Mouse (Mus musculus): ENCODE measurements around the gene Pramel1.
"Not testable (repeated sequence)": the region's sequence is repeated elsewhere in the genome, so short reads cannot be mapped to it uniquely, and the experiment has no call there.

The Pramel1 gene

DNA sequence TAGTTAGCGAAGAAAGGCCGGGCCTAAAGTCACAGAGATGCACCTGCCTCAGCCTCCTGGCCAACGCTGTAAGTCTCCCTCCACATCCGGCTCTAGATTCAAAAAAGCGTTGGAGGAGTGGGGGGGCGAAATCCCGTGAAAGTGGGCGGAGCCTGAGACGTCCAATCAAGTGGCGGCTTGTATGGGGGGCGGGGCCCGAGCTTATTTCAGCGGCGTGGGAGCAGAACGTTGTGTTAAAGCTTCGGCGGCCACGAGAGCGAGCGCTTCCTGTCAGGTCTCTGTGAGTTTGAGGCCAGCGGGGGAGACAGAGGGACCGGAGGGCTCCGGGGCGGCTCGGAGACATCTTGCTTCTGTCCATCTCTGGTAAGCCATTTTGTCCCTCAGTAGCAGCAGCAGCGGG, at the start of gene Pramel1:
TSS of gene Pramel1 (plus strand) at position 248 of the 400 bp plus-strand sequence.
- no peak for DNase-seq (ENCODE audit: low spot score)

DNA sequence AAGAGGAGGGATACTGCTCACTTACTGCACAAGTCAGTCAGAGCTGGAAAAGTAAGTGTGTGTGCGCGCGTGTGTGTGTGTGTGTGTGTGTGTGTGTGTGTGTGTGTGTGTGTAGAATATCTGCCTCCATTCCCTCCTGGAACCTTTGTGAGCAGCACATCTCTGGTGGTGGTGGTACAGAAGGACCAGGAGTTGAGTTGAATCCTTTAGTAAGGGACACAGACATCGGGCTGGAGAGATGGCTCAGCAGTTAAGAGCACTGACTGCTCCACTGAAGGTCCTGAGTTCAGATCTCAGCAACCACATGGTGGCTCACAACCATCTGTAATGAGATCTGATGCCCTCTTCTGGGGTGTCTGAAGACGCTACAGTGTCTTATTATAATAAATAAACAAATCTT, 48.7 kb upstream of the Pramel1 start:
- not testable (repeated sequence) for DNase-seq (ENCODE audit: low spot score)

DNA sequence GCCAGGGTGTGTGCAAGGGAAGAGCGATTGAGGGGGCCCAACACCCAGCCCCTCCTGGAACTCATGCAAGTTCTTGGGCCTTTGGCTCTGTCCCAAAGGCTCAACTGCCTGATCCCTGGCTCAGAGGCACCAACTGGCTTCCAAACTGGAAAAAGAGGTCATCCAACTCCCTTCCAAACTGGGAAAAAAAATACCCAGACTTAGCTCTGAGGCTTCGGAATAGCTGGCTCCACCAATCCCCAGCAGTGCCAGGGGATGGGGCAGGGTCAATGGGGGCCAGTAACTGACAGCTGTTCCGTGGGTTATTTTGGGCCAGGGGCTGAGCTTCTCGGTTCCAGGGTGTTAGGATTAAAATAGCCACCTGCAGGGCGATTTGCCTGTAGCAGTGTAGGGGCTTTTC, 45.5 kb upstream of the Pramel1 start:
- no peak for DNase-seq (ENCODE audit: low spot score)

DNA sequence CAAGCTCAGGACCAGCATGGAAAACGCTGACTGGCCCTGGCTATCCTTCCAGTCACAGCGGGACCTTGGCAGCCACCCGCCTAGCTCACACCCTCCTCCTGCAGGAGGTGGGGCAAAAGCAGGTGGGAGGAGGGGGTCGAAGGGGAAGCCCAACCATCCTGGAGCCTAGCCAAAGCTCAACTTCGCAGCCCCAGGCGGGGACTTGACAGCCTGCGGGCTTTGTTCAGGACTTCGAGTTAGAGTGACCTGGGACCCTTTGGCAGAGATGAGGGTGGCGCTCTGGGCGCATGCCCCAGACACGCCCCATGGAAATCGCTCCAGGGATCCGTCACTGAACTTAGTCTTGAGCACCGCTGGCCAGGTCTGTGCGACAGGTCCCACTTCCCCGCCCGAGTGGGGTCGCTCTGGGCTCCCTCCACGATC, 44.7 kb upstream of the Pramel1 start, which contains the start of gene Lrrc38:
TSS of gene Lrrc38 (plus strand) at position 274 of the 423 bp plus-strand sequence.
- peak; percentile 24 for DNase-seq (ENCODE audit: low spot score)

DNA sequence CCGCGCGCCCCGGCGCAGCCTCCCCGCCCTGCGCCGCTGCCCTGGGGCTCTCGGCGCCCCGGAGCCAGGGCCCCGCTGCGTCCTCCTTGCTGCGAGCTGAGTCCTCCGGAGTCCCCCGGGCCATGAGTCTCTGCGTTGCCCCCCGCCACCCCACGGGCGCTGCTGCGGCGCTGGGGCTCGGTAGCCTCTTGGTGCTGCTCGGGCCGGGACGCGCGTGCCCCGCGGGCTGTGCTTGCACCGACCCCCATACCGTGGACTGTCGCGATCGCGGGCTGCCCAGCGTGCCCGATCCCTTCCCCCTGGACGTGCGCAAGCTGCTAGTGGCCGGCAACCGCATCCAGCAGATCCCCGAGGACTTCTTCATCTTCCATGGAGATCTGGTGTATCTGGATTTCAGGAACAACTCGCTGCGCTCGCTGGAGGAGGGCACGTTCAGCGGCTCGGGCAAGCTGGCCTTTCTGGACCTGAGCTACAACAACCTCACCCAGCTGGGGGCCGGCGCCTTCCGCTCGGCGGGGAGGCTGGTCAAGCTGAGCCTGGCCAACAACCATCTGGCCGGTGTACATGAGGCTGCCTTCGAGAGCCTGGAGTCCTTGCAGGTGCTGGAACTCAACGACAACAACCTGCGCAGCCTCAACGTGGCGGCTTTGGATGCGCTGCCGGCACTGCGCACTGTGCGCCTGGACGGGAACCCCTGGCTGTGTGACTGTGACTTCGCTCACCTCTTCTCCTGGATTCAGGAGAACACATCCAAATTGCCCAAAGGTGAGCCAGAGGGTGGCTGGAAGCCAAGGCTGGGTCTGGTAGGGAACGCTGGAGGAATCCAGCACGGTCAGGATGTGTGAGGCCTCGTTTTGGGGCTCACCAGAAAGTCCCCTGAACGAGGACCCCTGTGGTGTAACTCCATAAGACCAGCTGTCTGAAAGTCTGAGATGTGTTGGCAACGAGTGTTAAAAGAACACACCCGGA, 43.9 kb upstream of the Pramel1 start:
- no peak for DNase-seq (ENCODE audit: low spot score)

DNA sequence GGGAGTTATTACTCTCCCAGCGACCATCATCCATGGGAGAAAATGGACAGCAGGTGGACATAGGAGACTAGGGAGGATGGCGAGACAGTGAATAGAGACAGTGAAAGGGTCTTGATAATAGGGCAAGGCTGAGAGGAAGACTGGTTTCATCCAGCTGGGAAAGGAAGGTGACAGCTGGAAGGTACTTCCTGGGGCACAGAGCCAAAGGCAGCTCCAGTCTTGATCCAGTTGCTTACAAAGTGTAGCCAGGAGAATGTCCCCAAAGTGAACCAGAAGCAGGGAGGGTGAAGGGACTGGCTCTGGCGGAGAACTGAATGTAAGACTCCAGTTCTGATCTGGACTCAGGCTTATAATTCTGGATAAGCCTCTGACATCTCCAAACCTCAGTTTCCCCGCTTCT, 41.9 kb upstream of the Pramel1 start:
- DNase-seq (ENCODE audit: low spot score), result no peak

DNA sequence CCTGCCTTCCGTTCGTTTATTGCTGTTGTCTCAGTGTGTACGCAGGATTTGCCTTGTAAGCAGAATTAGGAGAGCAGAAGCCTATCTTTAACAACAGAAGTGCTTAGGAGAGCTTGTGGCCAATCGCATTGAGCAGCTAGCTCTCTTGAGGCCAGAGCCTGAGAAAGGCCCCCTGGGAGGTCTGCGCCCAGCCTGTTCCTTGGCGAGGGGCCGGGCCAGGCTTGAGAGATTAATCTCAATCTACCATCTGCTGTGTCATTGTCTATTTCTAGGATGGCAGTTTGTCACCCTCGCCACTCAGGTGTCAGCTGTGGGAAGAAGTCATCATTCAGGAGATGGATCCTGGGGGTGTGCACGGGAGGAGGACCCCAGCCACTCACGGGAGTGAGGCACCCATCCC, 32.7 kb upstream of the Pramel1 start:
- DNase-seq (ENCODE audit: low spot score), result no peak

DNA sequence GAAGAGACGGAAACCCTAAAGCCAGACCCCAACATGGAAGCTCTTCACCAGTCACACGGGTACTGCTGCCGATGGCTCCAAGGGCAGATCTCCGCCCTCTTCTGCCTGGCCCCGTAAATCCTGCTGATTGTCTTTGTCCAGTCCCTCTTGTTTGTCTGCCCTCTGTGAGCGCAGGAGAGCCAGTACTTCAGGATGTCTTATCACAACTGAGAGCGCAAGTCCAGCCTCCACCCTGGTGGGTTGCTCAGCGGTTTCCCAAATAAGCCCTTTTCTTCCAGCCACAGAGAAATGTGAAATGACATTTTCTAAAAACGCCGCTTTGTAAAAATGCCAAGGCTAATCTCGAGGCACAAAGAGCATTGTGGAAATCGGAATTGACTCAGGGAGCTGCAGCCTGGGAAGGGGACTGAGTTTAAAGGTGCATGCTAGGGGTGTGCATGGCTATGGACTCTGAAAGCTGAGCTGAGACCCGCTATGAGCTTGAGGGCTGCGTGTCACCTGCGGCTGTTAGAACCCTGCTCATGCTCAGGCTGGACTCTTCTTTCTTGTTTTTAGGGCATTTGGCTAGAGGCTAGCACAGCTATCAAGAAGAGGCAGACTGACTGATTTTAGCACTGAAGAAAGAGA, 27.7 kb upstream of the Pramel1 start:
- no peak for DNase-seq (ENCODE audit: low spot score)

DNA sequence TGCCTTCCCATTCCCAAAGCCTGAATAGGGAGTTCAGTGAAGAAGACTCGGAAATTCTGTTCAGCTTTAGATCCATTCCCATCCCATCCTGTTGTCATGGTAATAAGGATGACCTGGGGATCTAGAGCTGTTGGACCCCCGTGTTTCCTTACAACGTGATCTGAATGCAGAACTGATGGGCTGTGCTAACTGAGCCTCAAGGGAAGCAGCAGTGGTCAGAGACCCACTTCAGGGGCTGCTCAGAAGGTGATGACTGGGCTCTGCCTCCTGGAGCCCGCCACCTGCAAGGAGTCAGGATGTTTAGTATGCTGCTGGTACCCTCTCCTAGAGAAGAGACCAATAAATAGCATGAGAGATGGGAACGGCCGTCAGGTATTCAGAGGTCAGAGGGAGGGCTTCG, 14.7 kb upstream of the Pramel1 start:
- no peak for DNase-seq (ENCODE audit: low spot score)

DNA sequence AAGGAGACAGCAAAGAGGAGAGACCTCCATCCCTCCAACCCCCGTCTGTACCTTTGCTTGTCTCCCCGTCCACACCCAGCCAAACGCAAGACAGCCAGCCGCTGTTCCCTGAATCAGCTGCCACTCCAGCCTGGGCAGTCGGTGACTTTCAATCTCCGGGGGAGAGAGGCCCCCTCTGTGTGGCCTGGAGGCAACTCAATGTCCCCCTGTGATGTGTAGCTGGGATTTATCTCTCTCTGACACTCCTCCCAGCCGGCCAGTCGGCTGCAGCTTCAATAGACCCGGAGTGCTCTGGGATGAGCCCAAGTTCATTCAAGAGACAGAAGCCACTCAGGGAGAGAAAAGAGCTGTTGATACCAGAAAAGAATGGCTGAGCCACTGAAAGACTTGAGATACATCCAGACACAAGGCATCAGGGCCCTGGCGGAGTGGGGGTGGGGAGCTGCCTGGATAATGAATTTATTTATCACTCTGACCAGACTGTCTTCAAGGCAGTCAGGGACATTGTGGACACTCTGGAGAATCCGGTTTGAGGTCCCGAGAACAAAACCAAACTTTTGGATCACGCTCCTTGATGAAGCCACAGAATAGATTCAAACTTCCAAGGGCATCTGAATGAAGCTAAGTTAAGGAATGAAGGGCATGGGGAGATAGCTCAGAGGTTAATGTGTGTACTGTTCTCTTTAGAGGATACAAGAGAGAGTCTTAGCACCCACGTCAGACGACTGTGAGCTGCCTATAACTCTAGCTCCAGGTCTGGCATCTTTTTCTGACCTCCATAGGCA, 14.1 kb upstream of the Pramel1 start:
- DNase-seq (ENCODE audit: low spot score), result no peak

DNA sequence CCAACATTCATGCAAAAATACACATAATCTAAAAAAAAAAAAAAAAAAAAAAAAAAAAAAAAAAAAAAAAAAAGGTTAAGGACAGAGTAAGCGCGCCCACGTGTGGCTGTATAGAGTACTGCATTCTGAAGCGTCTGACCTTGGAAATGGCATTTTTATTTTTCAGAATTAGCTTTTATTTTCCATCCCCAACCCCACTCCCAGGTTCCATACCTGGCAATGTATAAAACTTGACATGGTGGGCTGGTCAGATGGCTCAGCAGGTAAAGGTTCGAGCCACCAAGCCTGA, 13.6 kb upstream of the Pramel1 start:
- DNase-seq (ENCODE audit: low spot score), result no peak

DNA sequence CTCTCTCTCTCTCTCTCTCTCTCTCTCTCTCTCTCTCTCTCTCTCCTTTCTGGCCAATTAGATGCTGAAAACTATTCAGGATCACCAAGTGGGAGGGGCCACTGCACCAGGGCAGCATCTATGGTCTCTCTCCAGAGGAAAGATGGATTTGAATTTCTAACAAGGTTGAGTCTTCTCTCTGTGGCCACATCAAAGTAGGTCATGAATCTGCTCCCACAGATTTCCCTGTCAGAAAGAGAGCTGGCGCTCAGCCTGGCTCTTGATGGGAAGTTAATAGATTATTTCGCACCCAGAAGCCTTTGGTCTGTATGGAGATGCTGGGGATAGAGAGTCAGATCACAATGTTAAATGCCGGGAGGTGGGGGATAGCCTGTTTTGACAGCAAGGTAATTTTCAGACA, 12.1 kb upstream of the Pramel1 start:
- no peak for DNase-seq (ENCODE audit: low spot score)

DNA sequence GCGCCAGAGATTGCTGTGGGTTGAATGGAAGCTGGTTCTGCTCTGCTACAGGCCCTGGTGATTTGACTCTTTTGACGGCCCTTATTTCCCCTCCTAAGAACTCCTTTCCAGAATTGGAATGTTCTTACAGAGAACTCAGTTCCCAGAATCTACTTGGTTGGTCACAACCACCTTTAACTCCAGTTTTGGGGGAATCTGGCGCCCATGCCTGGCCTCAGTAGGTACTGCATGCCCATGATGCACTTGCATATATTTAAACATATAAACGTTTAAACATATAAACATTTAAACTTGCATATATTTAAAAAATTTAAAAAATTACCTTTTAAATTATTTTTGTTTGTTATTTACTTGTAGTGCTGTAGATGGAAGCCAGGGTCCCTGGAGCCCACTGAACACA, 10.6 kb upstream of the Pramel1 start:
- DNase-seq (ENCODE audit: low spot score), result no peak

DNA sequence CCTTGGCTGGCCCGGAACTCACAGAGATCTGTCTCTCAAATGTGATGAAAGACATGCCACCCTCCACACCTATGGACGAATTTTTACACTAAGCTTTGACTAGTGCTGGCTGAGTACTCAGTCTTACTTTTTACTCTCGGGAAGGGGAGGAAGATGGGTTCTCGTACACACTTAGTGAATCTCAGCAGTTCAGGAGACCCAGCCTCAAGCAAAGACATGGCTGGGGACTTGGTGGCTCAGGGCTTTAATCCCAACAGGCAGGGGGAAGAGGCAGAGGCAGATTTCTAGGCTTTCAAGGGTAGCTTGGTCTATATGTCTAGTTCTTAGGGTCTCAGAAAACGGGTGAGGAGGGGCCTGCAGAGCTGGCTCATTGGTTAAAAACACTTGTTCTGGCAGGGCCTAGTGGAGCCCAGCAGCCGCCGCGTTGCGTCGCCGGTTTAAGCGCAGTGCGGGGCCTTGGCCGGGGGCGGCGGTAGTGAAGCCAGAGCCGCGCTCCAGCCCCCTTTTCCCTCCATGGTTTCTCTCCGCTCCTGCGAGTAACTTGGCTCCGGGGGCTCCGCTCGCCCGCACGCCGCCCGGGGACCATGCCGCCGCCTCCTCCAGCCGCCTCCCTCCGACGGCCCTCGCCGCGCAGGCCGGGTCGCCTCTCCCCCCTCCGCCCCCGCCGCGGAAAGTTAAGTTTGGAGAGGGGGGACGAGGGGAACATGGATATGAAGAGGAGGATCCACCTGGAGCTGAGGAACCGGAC, 5.1 kb upstream of the Pramel1 start:
- peak; percentile 4 for DNase-seq (ENCODE audit: low spot score)

DNA sequence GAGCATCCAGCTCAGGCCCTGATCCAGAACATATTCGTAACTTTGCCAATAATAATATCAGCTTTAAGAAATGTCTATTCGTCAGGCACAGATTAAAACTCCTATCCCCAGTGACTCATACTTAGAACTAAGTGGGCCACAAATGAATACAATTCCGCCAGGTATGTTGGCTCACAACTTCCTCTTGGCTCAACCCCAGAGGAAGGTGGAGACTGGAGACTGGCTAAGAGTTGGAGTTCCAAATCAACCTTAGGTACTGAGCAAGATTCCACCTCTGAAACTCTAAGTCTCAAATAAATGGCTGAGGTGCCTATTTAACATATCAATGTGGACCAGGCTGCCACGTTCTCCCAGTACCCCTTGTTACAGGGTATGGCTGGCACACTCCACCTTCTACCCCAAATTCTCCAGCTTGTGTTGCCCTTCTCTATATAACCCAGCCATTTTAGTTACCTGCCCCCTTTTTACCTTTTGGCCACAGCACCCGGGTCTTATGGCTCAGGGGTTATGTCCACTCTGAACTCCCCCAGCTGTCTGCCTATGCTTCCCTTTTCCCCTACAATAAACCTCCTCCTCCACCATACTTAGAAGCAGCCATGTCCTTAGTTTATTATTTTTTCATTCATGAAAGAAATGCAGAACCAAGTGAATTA, 17.5 kb downstream of the Pramel1 start:
- DNase-seq (ENCODE audit: low spot score), result peak; percentile 4

DNA sequence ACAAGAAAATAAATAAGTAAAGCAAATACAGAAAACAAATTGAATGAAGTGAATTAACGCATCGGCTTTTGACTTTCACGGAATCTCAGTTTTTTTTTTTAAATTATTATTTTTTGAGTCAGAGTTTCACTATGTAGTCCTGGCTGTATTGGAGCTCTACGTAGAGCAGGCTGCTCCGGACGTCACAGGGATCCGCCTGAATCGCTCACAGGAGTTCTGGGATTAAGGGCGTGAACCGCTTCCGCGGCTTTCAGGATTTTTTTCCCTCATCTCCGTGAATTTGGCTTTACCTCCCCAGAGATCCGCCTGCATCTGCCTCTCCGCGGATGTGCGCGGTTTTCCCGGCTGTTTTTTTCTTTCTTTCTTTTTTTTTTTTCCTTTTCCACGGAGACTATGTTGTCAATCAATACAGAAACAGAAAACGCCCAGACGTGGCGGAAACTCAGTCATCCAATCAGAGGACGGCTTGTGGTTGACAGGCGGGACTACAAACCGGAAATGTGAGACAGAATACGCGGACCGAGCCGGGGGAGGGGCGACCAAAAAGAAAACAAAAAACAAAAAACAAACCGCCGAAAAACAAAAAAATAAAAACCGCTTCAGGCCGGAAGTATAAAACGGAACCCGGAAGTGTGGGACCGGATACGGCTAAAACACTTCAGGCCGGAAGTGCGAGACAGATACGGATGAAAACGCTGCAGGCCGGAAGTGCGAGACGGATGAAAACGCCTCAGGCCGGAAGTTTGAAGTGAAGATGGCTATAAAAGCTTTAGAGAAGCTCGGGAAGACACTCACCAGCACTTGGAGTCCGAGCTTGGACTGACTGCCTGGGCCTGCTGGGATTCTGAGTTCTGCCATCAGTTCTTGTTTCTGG, 18.2 kb downstream of the Pramel1 start, which contains the start of gene Pramef8:
TSS of gene Pramef8 (plus strand) at position 208 of the 874 bp plus-strand sequence.
- peak; percentile 82 for DNase-seq (ENCODE audit: low spot score)

DNA sequence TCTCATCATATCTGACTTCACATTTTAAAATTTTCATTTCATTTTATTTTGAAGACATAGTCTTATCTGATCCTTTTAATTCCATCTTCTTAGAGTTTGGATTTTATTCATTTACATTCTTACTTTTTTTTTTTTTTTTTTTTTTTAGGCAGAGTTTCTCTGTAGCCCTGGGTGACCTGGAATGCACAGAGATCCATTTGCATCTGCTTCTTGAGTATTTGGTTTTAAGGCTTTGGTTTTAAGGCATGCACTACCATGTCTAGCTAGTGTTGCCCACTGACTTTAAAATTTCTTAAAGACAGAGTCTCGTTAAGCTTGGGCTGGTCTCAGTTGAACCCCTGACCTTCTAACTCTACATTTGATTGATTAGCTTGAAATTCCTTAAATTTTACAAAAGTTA, 19.4 kb downstream of the Pramel1 start:
- no peak for DNase-seq (ENCODE audit: low spot score)

DNA sequence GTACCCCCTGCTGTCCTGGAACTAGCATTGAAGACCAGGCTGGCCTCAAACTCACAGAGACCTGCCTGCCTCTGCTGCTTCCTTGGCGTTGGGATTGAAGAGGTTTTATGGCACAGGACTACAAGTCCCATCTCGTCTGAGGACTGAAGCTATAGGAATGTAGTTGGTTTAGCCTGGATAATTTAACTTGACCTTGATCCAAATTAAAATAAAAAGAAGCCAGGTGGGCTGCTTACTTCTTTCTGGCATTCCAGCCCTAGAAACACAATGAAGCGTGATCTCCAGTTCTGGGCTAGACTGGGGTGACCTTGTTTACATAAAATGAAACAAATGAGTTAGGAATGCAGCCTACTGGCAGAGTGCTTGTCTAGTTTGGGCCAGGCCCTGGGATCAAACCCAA, 19.9 kb downstream of the Pramel1 start:
- DNase-seq (ENCODE audit: low spot score), result no peak

DNA sequence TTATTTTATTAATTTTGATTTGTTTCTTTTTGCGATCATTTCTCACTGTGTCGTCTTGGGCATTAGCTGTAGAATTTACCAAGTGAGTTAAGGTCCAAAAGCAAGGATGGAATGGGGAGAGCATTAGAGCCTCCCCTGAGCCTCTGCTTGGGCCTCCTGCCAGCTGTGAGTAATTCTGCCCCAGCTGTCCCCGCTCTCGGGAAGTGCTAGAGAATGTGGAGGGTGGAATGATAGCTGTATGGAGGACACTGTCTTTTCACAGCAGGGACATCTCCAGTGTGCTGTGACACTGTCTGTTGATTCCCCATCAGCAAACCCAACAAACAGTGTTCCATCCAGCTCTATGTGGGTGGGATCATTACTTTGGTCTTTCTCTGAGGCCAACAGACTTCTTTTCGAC, 32.5 kb downstream of the Pramel1 start:
- DNase-seq (ENCODE audit: low spot score), result not testable (repeated sequence)
